In the genomic region with DNA sequence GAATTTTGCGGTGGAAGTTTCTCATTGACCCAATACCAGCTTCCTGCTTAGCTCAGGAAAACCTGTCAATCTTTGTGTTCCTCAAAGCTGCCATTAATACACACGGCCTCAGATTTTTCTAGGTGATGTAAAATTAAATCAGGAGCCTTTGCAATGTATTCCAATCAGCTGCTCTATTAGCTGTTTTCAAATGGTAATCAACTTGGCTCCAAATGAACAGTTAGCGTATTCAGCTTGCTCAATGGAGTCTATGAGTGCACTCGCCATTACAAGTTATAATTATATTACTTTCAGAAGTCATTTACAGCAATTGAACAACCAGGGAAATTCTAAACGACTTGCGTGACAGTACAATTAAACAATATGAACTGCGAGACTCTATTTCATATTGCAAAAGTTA, we compare ENCODE assay signal across 20 mouse cellular contexts.
A peak's percentile ranks its signal among the peaks of the same experiment; 100 is the strongest.
DNase-seq lines count a peak whose midpoint lies in the region; ATAC-seq and TF ChIP-seq lines count a peak whose summit lies in the region.
"Had no signal": no experiment of that assay in that cellular context is flagged by ENCODE, and none has a peak within 500 bp of the region (broad histone marks: within the 10 kb centered on the region; RNA-seq: fewer than 3 reads in every experiment).

No protein-coding gene starts in this region.

- no peak overlapping the region for H3K4me2 ChIP-seq in hindbrain, postnatal 0 days (ENCODE audit: low read depth, low read length)
- no peak overlapping the region for H3K4me2 ChIP-seq in hindbrain, embryonic 16.5 days (ENCODE audit: low read length)
- H3K4me2 ChIP-seq in neural tube, embryonic 15.5 days = no peak overlapping the region
- peak overlapping the region; percentile 27 for H3K4me2 ChIP-seq in forebrain, embryonic 16.5 days (ENCODE audit: low read length)
- H3K4me2 ChIP-seq: hindbrain, embryonic 13.5 days had no signal

- peak; percentile 8 for DNase-seq in hindbrain, postnatal 0 days (ENCODE audit: low spot score)
- no peak for DNase-seq in neural tube, embryonic 10.5 days (ENCODE audit: extremely low spot score, low spot score)
- no peak for DNase-seq in gastrocnemius, postnatal 36 days
- DNase-seq: adrenal gland, postnatal 14 days; cerebellum, adult 2 months; cerebellum, postnatal 10 days; gastrocnemius, adult 2 months; heart, adult 18-20 months; heart, postnatal 14 days had no signal

- H3K9ac ChIP-seq in hindbrain, postnatal 0 days (replicated peaks; ENCODE audit: low read length) = no peak overlapping the region
- no peak overlapping the region for H3K9ac ChIP-seq in hindbrain, embryonic 16.5 days (ENCODE audit: low read depth, low read length)
- H3K9ac ChIP-seq in neural tube, embryonic 15.5 days (replicated peaks) = no peak overlapping the region
- no peak overlapping the region for H3K9ac ChIP-seq in forebrain, embryonic 16.5 days (replicated peaks; ENCODE audit: low read depth, low read length)
- H3K9ac ChIP-seq: hindbrain, embryonic 13.5 days had no signal

- no peaks in the 10 kb centered on the region for H3K9me3 ChIP-seq in hindbrain, postnatal 0 days (ENCODE audit: low read length)
- no peaks in the 10 kb centered on the region for H3K9me3 ChIP-seq in hindbrain, embryonic 16.5 days (ENCODE audit: control insufficient read depth, low read length)
- H3K9me3 ChIP-seq in neural tube, embryonic 15.5 days (replicated peaks) = no peaks in the 10 kb centered on the region
- no peaks in the 10 kb centered on the region for H3K9me3 ChIP-seq in forebrain, embryonic 16.5 days (ENCODE audit: control insufficient read depth, low read length)
- H3K9me3 ChIP-seq: embryonic facial prominence, embryonic 10.5 days; heart, embryonic 10.5 days; hindbrain, embryonic 13.5 days had no signal

- no peaks in the 10 kb centered on the region for H3K27me3 ChIP-seq in hindbrain, postnatal 0 days (ENCODE audit: insufficient read depth, low read length)
- H3K27me3 ChIP-seq in hindbrain, embryonic 16.5 days (replicated peaks; ENCODE audit: control insufficient read depth, insufficient read depth, low read length) = no peaks in the 10 kb centered on the region
- no peaks in the 10 kb centered on the region for H3K27me3 ChIP-seq in neural tube, embryonic 15.5 days (replicated peaks)
- no peaks in the 10 kb centered on the region for H3K27me3 ChIP-seq in forebrain, embryonic 16.5 days (replicated peaks; ENCODE audit: control insufficient read depth, insufficient read depth, low read length)
- H3K27me3 ChIP-seq: CH12.LX; hindbrain, embryonic 13.5 days; Patski had no signal

- WGBS in hindbrain, postnatal 0 days = 50% methylated on average over 7 of the region's 7 CpGs
- 55% methylated on average over 7 of the region's 7 CpGs for WGBS in hindbrain, embryonic 16.5 days
- WGBS in neural tube, embryonic 15.5 days = 57% methylated on average over 7 of the region's 7 CpGs
- WGBS in forebrain, embryonic 16.5 days = 13% methylated on average over 7 of the region's 7 CpGs

- intact Hi-C loops in gastrocnemius, postnatal 36 days (cut with DNase I) = no loop called here

- no peak overlapping the region for H3K27ac ChIP-seq in hindbrain, postnatal 0 days
- no peak overlapping the region for H3K27ac ChIP-seq in hindbrain, embryonic 16.5 days (ENCODE audit: low read depth, low read length)
- 0 out of 2 replicates have a peak overlapping the region, but pooled peaks have one; percentile 23 for H3K27ac ChIP-seq in neural tube, embryonic 15.5 days (replicated peaks)
- no peak overlapping the region for H3K27ac ChIP-seq in forebrain, embryonic 16.5 days (ENCODE audit: low read length)
- H3K27ac ChIP-seq: embryonic facial prominence, embryonic 10.5 days; gastrocnemius, adult 2 months; heart, embryonic 10.5 days; hindbrain, embryonic 13.5 days had no signal

- TF ChIP-seq CTCF in hindbrain, postnatal 0 days (IDR thresholded peaks at IDR 0.05; ENCODE audit: low read depth) = no peak

- no peak for ATAC-seq in hindbrain, postnatal 0 days
- ATAC-seq in hindbrain, embryonic 16.5 days = no peak
- no peak for ATAC-seq in neural tube, embryonic 15.5 days (ENCODE audit: low FRiP score)
- ATAC-seq in forebrain, embryonic 16.5 days = peak; percentile 83
- ATAC-seq: activated CD4-positive, CD25-positive, alpha-beta regulatory T cell, adult 4 months; intestine, embryonic 16.5 days; Patski had no signal

- H3K4me3 ChIP-seq in hindbrain, postnatal 0 days (ENCODE audit: low read length) = no peak overlapping the region
- H3K4me3 ChIP-seq in hindbrain, embryonic 16.5 days (ENCODE audit: low read length) = no peak overlapping the region
- H3K4me3 ChIP-seq in neural tube, embryonic 15.5 days (replicated peaks) = no peak overlapping the region
- no peak overlapping the region for H3K4me3 ChIP-seq in forebrain, embryonic 16.5 days (replicated peaks; ENCODE audit: low read length)
- H3K4me3 ChIP-seq: embryonic facial prominence, embryonic 10.5 days; erythroblast, embryonic 14.5 days; gastrocnemius, adult 2 months; heart, embryonic 10.5 days; hindbrain, embryonic 13.5 days had no signal

- H3K36me3 ChIP-seq in hindbrain, postnatal 0 days (ENCODE audit: insufficient read depth, low read length) = no peaks in the 10 kb centered on the region
- H3K36me3 ChIP-seq in hindbrain, embryonic 16.5 days (ENCODE audit: control insufficient read depth, insufficient read depth, low read length) = no peaks in the 10 kb centered on the region
- H3K36me3 ChIP-seq in neural tube, embryonic 15.5 days = no peaks in the 10 kb centered on the region
- H3K36me3 ChIP-seq in forebrain, embryonic 16.5 days (ENCODE audit: control insufficient read depth, insufficient read depth) = no peaks in the 10 kb centered on the region
- H3K36me3 ChIP-seq: embryonic facial prominence, embryonic 10.5 days; heart, embryonic 10.5 days; hindbrain, embryonic 13.5 days had no signal

- H3K4me1 ChIP-seq in hindbrain, postnatal 0 days (ENCODE audit: insufficient read depth, low read length) = no peaks in the 10 kb centered on the region
- H3K4me1 ChIP-seq in hindbrain, embryonic 16.5 days (ENCODE audit: control insufficient read depth, insufficient read depth, low read depth, low read length) = no peaks in the 10 kb centered on the region
- 0 out of 2 replicates have a peak, but pooled peaks cover 3% of the 10 kb centered on the region for H3K4me1 ChIP-seq in neural tube, embryonic 15.5 days
- H3K4me1 ChIP-seq in forebrain, embryonic 16.5 days (replicated peaks; ENCODE audit: control insufficient read depth, insufficient read depth, low read length) = peaks cover 10% of the 10 kb centered on the region
- H3K4me1 ChIP-seq: embryonic facial prominence, embryonic 10.5 days; heart, embryonic 10.5 days; hindbrain, embryonic 13.5 days had no signal
